Mouse (Mus musculus) small intestine, adult 2 months (tissue): ENCODE measurements around the gene Reps1.

Experiments
- CTCF ChIP-seq: fragments of 200-500 bp; IDR thresholded peaks from 2 replicates; pipeline ENCODE4 v1.5.1; 2012; ENCODE audit warnings: low read depth, mild to moderate bottlenecking, control low read depth, inconsistent platforms, low read length, moderate library complexity, mixed read lengths; ENCODE audit not compliant: insufficient replicate concordance, insufficient read length; ENCODE audit errors: extremely low read depth
- POLR2A ChIP-seq: fragments of 200-500 bp; IDR thresholded peaks from 2 replicates; pipeline ENCODE4 v1.6.1; 2012; ENCODE audit warnings: low read depth, mild to moderate bottlenecking, control low read depth, inconsistent platforms, low read length, moderate library complexity

GRCm38 (mm10) chr10:18118336-18118735 lies 62.7 kb downstream of the Reps1 start:
- no peak for TF ChIP-seq CTCF
- TF ChIP-seq POLR2A = no peak
